Mouse (Mus musculus): ENCODE data around the gene Hist1h4b.

- TF ChIP-seq GATA1 (IDR thresholded peaks at IDR 0.05; ENCODE audit: borderline replicate concordance, low read length) (no peak), FLI1 (IDR thresholded peaks at IDR 0.05; ENCODE audit: low read length) (no peak)
Observed at GRCm38 (mm10) chr13:23740910-23741309, 15.9 kb upstream of the Hist1h4b start.
